Mouse (Mus musculus): ENCODE results near the gene Plxna4.

GRCm38 (mm10) chr6:32251674-32252073 lies 336.3 kb downstream of the Plxna4 start:
- TF ChIP-seq GATA1 (IDR thresholded peaks at IDR 0.05; ENCODE audit: borderline replicate concordance, low read length) (no peak), FLI1 (IDR thresholded peaks at IDR 0.05; ENCODE audit: low read length) (no peak)
